Mouse (Mus musculus) cerebellum, adult 2 months (tissue): ENCODE data around the gene Inmt. TPM values are rescaled to one million over a fixed set of nuclear protein-coding genes. Genes with fewer than 3 reads are reported as not detected.
"Not testable (repeated sequence)": the region's sequence is repeated elsewhere in the genome, so short reads cannot be mapped to it uniquely, and the experiment has no call there.

ENCODE experiments used
- DNase-seq, 2 experiments: peaks; one replicate each; pipeline ENCODE4 v3.0.0; 2021
- H3K27ac ChIP-seq: fragments of 200-500 bp; 2 replicates; pipeline ENCODE4 v1.5.1; 2012; ENCODE audit warnings: low read length, control low read depth, inconsistent platforms; ENCODE audit not compliant: insufficient read depth
- H3K27me3 ChIP-seq: fragments of 200-500 bp; 2 replicates; pipeline ENCODE4 v1.6.1; 2012; ENCODE audit warnings: inconsistent platforms, mild to moderate bottlenecking, low read length, moderate library complexity; ENCODE audit not compliant: control insufficient read depth, insufficient read depth
- H3K4me1 ChIP-seq: fragments of 200-500 bp; 2 replicates; pipeline ENCODE4 v1.6.1; 2011; ENCODE audit warnings: low read length; ENCODE audit not compliant: control insufficient read depth, insufficient read depth
- H3K4me3 ChIP-seq: fragments of 200-500 bp; replicated peaks from 2 replicates; pipeline ENCODE3; 2011; ENCODE audit warnings: mild to moderate bottlenecking, low read depth, low read length, control low read depth; ENCODE audit not compliant: insufficient read depth
- CTCF ChIP-seq: fragments of 200-500 bp; IDR thresholded peaks from 2 replicates; pipeline ENCODE4 v1.5.1; 2011; ENCODE audit warnings: low read depth, mild to moderate bottlenecking, control low read depth, low read length, moderate library complexity, borderline replicate concordance; ENCODE audit not compliant: insufficient read depth
- POLR2A ChIP-seq: fragments of 200-500 bp; IDR thresholded peaks from 2 replicates; pipeline ENCODE4 v1.6.1; 2011; ENCODE audit warnings: low read length, control low read depth, borderline replicate concordance; ENCODE audit not compliant: insufficient read depth
- WGBS: fragments of 180-500 bp; shearing (Covaris S2); methylation state at CpG from one replicate; pipeline ENCODE4 v1.1.7; 2018; 5-methylcytosine and 5-hydroxymethylcytosine counted together
- polyA plus RNA-seq: library from polyadenylated mRNA; depleted of rRNA; stranded (reverse); fragments of >200 nt; gene quantifications from 2 replicates; pipeline ENCODE4 v1.2.3, GENCODE M21; 2012

Gene Inmt
- polyA plus RNA-seq, 1 experiment: 1.5 TPM

- peak within 1 kb of the TSS; percentile 69 for H3K4me3 ChIP-seq
- no peaks in the 10 kb centered on the region for H3K27me3 ChIP-seq
- DNase-seq: peak; percentile 85 to 91
- 1% methylated on average over 33 of the region's 33 CpGs for WGBS
- TF ChIP-seq CTCF (no peak; the same call in 1 of the 2 replicates), POLR2A (0 out of 2 replicates have a peak, but pooled peaks have one; percentile 24)
- H3K4me1 ChIP-seq: no peaks in the 10 kb centered on the region
- peak within 1 kb of the TSS; percentile 11 for H3K27ac ChIP-seq
These were observed 28.4 kb upstream of the Inmt start, which contains the start of gene Mindy4 for GRCm38 (mm10) chr6:55202913-55203910. Mindy4 (plus strand) TSS chr6:55203383.

DNA sequence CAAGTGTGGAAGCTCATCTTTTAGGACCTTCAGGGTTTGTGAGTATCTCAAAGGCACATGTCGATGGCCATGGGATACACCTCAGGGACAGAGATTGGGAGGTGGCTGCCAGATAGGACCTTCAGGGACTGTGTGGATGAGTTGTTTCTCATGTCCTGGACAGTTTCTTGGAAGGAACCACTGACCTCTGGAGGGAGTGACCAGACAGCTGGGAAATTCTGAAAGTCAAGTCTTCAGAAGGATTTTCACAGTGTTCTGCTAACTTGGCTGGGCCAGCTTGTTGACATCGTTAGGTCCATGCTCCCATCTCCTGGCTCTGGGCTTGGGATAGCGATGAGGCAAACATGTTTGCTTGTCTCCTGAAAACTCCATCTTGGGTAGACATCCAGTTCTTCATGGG lies 24.2 kb upstream of the Inmt start:
- 93% methylated on average over 3 of the region's 3 CpGs for WGBS
- no peak for DNase-seq
- no peaks in the 10 kb centered on the region for H3K4me1 ChIP-seq
- no peak for TF ChIP-seq POLR2A
- TF ChIP-seq CTCF: no peak
- no peak overlapping the region for H3K27ac ChIP-seq
- H3K4me3 ChIP-seq: no peak overlapping the region
- H3K27me3 ChIP-seq: no peaks in the 10 kb centered on the region

- no peak for DNase-seq
- TF ChIP-seq POLR2A (no peak), CTCF (no peak)
- no peaks in the 10 kb centered on the region for H3K27me3 ChIP-seq
- WGBS: 89% methylated on average over 3 of the region's 3 CpGs
- H3K4me1 ChIP-seq: no peaks in the 10 kb centered on the region
- H3K4me3 ChIP-seq: no peak overlapping the region
- H3K27ac ChIP-seq: no peak overlapping the region
These were observed 18.3 kb upstream of the Inmt start for GRCm38 (mm10) chr6:55193171-55193570.

DNA sequence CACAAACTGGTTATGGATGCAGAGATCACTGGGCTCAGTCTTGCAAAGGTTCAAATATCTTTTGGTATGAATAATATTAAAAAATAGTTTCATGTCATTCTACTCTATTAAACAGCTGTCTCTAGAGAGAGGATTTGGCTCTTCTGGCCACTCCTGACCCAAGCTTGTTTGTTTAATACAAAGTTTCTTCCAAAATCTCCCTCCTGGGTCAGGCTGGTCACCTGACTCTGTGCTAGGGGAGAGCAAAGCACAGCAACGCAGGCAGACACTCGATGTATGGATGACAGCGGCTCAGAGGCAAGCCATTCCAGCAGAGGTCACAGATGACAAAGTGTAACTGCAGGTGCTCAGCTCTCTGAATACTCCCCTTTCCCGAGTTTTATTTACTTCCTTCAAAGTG lies 16.7 kb upstream of the Inmt start:
- H3K27ac ChIP-seq: no peak overlapping the region
- WGBS: 62% methylated on average over 4 of the region's 4 CpGs
- no peak overlapping the region for H3K4me3 ChIP-seq
- TF ChIP-seq CTCF: no peak
- TF ChIP-seq POLR2A: no peak
- H3K27me3 ChIP-seq: no peaks in the 10 kb centered on the region
- no peak for DNase-seq
- no peaks in the 10 kb centered on the region for H3K4me1 ChIP-seq

DNA sequence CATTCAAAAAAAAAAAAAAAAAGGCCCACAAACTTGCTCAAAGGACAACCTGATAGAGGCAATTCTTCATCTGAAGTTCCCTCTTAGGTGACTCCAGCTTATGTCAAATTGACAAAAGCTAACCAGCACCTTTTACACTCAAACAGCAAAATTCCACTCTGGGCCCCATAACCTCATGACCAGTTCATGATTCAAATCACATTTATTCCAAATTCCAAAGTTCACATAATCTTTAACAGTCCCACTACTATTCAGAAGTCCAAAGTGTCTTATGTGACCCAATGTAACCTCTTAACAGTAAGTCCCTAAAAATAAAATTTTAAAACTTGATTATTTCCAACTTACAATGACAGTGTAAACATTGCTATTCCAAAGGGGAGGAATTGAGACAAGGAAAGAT lies 14.6 kb upstream of the Inmt start:
- TF ChIP-seq POLR2A: no peak
- no peak for TF ChIP-seq CTCF
- Histone ChIP-seq H3K27ac (no peak overlapping the region), H3K27me3 (no peaks in the 10 kb centered on the region), H3K4me1 (no peaks in the 10 kb centered on the region), H3K4me3 (no peak overlapping the region)
- DNase-seq: no peak

GRCm38 (mm10) chr6:55187827-55188226 lies 13.0 kb upstream of the Inmt start:
- H3K27me3 ChIP-seq, H3K27ac ChIP-seq, DNase-seq, H3K4me1 ChIP-seq, H3K4me3 ChIP-seq: not testable (repeated sequence)
- 95% methylated on average over 17 of the region's 17 CpGs for WGBS

DNA sequence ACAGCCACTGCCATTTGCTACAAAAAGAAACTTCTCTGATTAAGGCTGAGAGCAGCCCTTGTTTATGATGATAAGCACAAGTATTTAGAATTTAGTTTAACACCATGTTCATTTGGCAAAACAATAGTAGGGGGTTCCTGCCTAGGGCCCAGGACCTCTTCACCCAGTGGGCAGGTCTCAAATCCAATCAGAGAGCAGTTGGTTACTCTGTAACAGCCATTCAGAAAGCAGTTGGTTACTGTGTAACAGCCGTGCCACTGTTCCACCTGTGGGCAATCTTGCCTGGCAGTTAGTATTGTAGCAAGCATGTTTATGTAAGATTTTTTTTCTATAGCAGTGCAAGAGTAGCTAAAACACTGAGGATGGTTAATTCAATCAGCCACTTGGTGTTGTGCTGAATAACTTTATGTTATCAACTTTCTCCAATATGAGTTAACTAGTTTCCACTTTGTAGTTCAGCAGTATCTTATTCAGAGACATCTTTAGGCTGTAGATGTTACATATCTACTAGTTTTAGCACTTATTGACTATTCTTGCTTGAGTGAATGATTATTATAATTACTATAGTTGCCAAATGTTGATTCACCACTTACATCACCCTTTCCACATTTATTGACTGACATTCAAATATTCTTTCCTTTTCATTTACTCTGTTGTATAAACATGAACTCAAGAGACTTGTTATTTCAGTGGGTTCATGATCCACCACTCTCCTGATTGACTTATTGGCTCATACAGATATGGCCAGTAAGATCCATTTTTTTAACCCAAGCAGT lies 8.0 kb upstream of the Inmt start:
- H3K27me3 ChIP-seq: no peaks in the 10 kb centered on the region
- TF ChIP-seq CTCF (no peak), POLR2A (no peak)
- H3K4me1 ChIP-seq: no peaks in the 10 kb centered on the region
- WGBS: 89% methylated on average over 1 of the region's 1 CpGs
- H3K4me3 ChIP-seq: no peak overlapping the region
- no peak for DNase-seq
- H3K27ac ChIP-seq: no peak overlapping the region
